In the genomic region with DNA sequence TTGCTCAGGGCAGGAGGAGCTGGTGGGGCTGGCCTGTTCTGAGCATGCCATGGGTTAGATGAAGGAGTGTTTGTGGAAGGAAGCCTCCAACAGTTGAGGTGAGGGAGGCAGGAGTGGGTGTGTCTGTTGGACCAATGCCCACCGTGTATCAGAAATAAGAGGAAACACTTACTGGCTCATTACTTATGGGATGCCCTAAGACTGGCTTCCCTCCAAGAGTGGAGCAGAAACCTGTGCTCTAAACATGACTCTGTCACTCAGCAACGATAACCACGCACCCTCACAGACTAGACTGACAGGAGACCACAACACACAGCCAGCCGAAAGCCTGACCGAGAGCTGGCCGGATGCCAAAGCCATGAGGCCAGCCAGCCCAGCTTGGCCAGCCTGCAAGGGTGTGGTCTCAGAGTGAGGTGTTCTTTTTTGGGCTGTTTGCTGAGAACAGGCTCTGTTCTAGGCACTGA, we compare ENCODE assay signal across 8 mouse cellular contexts. TPM values are rescaled to one million over a fixed set of nuclear protein-coding genes. Genes with fewer than 3 reads are reported as not detected.
A peak's percentile ranks its signal among the peaks of the same experiment; 100 is the strongest.
DNase-seq lines count a peak whose midpoint lies in the region; ATAC-seq and TF ChIP-seq lines count a peak whose summit lies in the region.

No protein-coding gene starts in this region.

- TF ChIP-seq CTCF in Patski (IDR thresholded peaks at IDR 0.05) = no peak

- H3K9me3 ChIP-seq in intestine, embryonic 15.5 days = no peaks in the 10 kb centered on the region
- H3K9me3 ChIP-seq in lung, embryonic 15.5 days = no peaks in the 10 kb centered on the region
- no peaks in the 10 kb centered on the region for H3K9me3 ChIP-seq in stomach, embryonic 15.5 days

- POLR2A ChIA-PET in Patski (lab: Charles Lee) = interaction anchor here (1.4 kb wide), 1 partner anchor 127 kb away, joined by 4 read pairs; no protein-coding TSS in a partner anchor

- no peaks in the 10 kb centered on the region for H3K27me3 ChIP-seq in Patski
- H3K27me3 ChIP-seq in intestine, embryonic 15.5 days (replicated peaks) = no peaks in the 10 kb centered on the region
- no peaks in the 10 kb centered on the region for H3K27me3 ChIP-seq in lung, embryonic 15.5 days
- no peaks in the 10 kb centered on the region for H3K27me3 ChIP-seq in stomach, embryonic 15.5 days (replicated peaks)

- H3K27ac ChIP-seq in intestine, embryonic 15.5 days = no peak overlapping the region
- H3K27ac ChIP-seq in lung, embryonic 15.5 days = peak overlapping the region; percentile 76
- H3K27ac ChIP-seq in stomach, embryonic 15.5 days = peak overlapping the region; percentile 83

- H3K36me3 ChIP-seq in intestine, embryonic 15.5 days = no peaks in the 10 kb centered on the region
- no peaks in the 10 kb centered on the region for H3K36me3 ChIP-seq in lung, embryonic 15.5 days
- H3K36me3 ChIP-seq in stomach, embryonic 15.5 days = no peaks in the 10 kb centered on the region

- in situ Hi-C loops in Patski (cut with MboI; ENCODE audit: low pct_unique_long_range_greater_than_20kb) = loop anchor here (5.0 kb wide), 1 partner anchor 67 kb away; the partner anchor contains the start of gene Mxd1

- no peak overlapping the region for H3K4me3 ChIP-seq in intestine, embryonic 15.5 days (replicated peaks)
- no peak overlapping the region for H3K4me3 ChIP-seq in lung, embryonic 15.5 days
- H3K4me3 ChIP-seq in stomach, embryonic 15.5 days (replicated peaks) = no peak overlapping the region

- H3K4me2 ChIP-seq in intestine, embryonic 15.5 days (replicated peaks) = no peak overlapping the region
- peak overlapping the region; percentile 29; the same call in 1 of the 2 replicates for H3K4me2 ChIP-seq in lung, embryonic 15.5 days
- H3K4me2 ChIP-seq in stomach, embryonic 15.5 days = 0 out of 2 replicates have a peak overlapping the region, but pooled peaks have one; percentile 27

- intact Hi-C loops in left cerebral cortex, postnatal 4 days (cut with DNase I) = no loop called here

- peaks cover 18% of the 10 kb centered on the region for H3K4me1 ChIP-seq in intestine, embryonic 15.5 days (replicated peaks)
- H3K4me1 ChIP-seq in lung, embryonic 15.5 days = peaks cover 19% of the 10 kb centered on the region
- peaks cover 16% of the 10 kb centered on the region for H3K4me1 ChIP-seq in stomach, embryonic 15.5 days

- ATAC-seq in Patski = no peak
- ATAC-seq in intestine, embryonic 15.5 days = peak; percentile 67
- peak; percentile 77 for ATAC-seq in lung, embryonic 15.5 days (ENCODE audit: borderline replicate concordance, extremely low read depth, low FRiP score, low TSS enrichment)
- ATAC-seq in stomach, embryonic 15.5 days (ENCODE audit: insufficient read depth, low FRiP score, low read depth) = peak; percentile 78

- CTCF ChIA-PET in Patski (lab: Charles Lee) = interaction anchor here (0.9 to 3.0 kb wide), 9 partner anchors 10 to 62 kb away, joined by 3 to 10 read pairs (median 4); no protein-coding TSS in a partner anchor

- peak; percentile 72 for DNase-seq in left cerebral cortex, postnatal 4 days
- no peak for DNase-seq in left cerebral cortex, adult 8-10 months (ENCODE audit: low spot score in 2 of 2)
- peak; percentile 75 for DNase-seq in Patski (ENCODE audit: low read depth, low spot score)
- peak; percentile 91 for DNase-seq in fibroblast of lung, adult 2 months (ENCODE audit: low read depth)
- DNase-seq in B cell, adult 2 months = no peak

- no peak overlapping the region for H3K9ac ChIP-seq in intestine, embryonic 15.5 days
- no peak overlapping the region for H3K9ac ChIP-seq in lung, embryonic 15.5 days
- H3K9ac ChIP-seq in stomach, embryonic 15.5 days = no peak overlapping the region

- WGBS in intestine, embryonic 15.5 days = 21% methylated on average over 6 of the region's 6 CpGs
- WGBS in lung, embryonic 15.5 days = 9% methylated on average over 6 of the region's 6 CpGs
- WGBS in stomach, embryonic 15.5 days = 19% methylated on average over 6 of the region's 6 CpGs

RNA-seq across cellular contexts. Expression of gene Asprv1, which starts 28.0 kb away (rescaled TPM):
- 1 to 10 TPM; 1.1 to 1.7 TPM for total RNA-seq in left cerebral cortex, postnatal 4 days (2021)
- total RNA-seq in left cerebral cortex, adult 8-10 months (2022) = 1 to 10 TPM; 1.5 to 2.1 (median 2.0) TPM
- polyA plus RNA-seq in Patski (2021) = not detected
- polyA plus RNA-seq in intestine, embryonic 15.5 days (2015; fragmentation: Nextera tagmentation; extraction: Ambion mirVana) = 0.66 and 1.2 TPM in 2 replicates
- 1.0 TPM in 2 replicates for polyA plus RNA-seq in lung, embryonic 15.5 days (2015; fragmentation: Nextera tagmentation; extraction: Ambion mirVana)
- polyA plus RNA-seq in stomach, embryonic 15.5 days (2015; fragmentation: Nextera tagmentation; extraction: Ambion mirVana) = 30.9 and 104 TPM in 2 replicates

Comparison
In these comparisons a context has a peak if more than half of its experiments do, and no peak if none do; other contexts are left out.
1. DNase-seq: peak in left cerebral cortex, postnatal 4 days (single experiment), Patski (single experiment) and fibroblast of lung, adult 2 months (single experiment); none in left cerebral cortex, adult 8-10 months (0 of 2) and B cell, adult 2 months (0 of 2).
2. RNA of gene Asprv1, which starts 28.0 kb away (polyA plus RNA-seq): 30.9 to 104 TPM in stomach, embryonic 15.5 days; 0.66 to 1.2 TPM in intestine, embryonic 15.5 days, 1.0 TPM in lung, embryonic 15.5 days and not detected in Patski (single experiment); every median in the first group is over 10 times any median in the second.